Mouse (Mus musculus): ENCODE data around the gene Rabgap1l. TPM values are rescaled to one million over a fixed set of nuclear protein-coding genes. Genes with fewer than 3 reads are reported as not detected.

The Rabgap1l gene
- polyA plus RNA-seq, 1 experiment from 2014 or later, result 93.4 TPM

GRCm38 (mm10) chr1:160791381-160792155 lies 1.4 kb downstream of the Rabgap1l start:
- 3% methylated on average over 20 of the region's 20 CpGs for WGBS
- H3K27me3 ChIP-seq (ENCODE audit: control insufficient read depth, insufficient read depth, low read length), result no peaks in the 10 kb centered on the region
- ATAC-seq (replicated peaks; ENCODE audit: extremely low read depth, insufficient read depth, low FRiP score), result peak; percentile 12; the same call in 1 of the 2 replicates
- H3K27ac ChIP-seq (ENCODE audit: low read length), result peak overlapping the region; percentile 83
- peaks cover 6% of the 10 kb centered on the region for H3K4me1 ChIP-seq (ENCODE audit: control insufficient read depth, insufficient read depth, low read length)
- peak overlapping the region; percentile 93 for H3K9ac ChIP-seq (ENCODE audit: low read length)
- no peaks in the 10 kb centered on the region for H3K9me3 ChIP-seq (replicated peaks; ENCODE audit: control insufficient read depth, low read length)
- H3K36me3 ChIP-seq (ENCODE audit: control insufficient read depth, insufficient read depth), result no peaks in the 10 kb centered on the region
- peak overlapping the region; percentile 86 for H3K4me2 ChIP-seq (ENCODE audit: low read depth, low read length)
- H3K4me3 ChIP-seq (ENCODE audit: low read length), result peak overlapping the region; percentile 83

GRCm38 (mm10) chr1:160790630-160791029 lies 2.4 kb downstream of the Rabgap1l start:
- no peak for ATAC-seq (replicated peaks; ENCODE audit: extremely low read depth, insufficient read depth, low FRiP score)

GRCm38 (mm10) chr1:160789876-160790275 lies 3.1 kb downstream of the Rabgap1l start:
- H3K4me3 ChIP-seq (ENCODE audit: low read length), result no peak overlapping the region
- no peak overlapping the region for H3K27ac ChIP-seq (ENCODE audit: low read length)
- H3K36me3 ChIP-seq (ENCODE audit: control insufficient read depth, insufficient read depth), result no peaks in the 10 kb centered on the region
- peaks cover 9% of the 10 kb centered on the region for H3K4me1 ChIP-seq (ENCODE audit: control insufficient read depth, insufficient read depth, low read length)
- no peak overlapping the region for H3K9ac ChIP-seq (ENCODE audit: low read length)
- H3K4me2 ChIP-seq (ENCODE audit: low read depth, low read length), result no peak overlapping the region
- WGBS, result 85% methylated on average over 3 of the region's 3 CpGs
- ATAC-seq (replicated peaks; ENCODE audit: extremely low read depth, insufficient read depth, low FRiP score), result no peak
- H3K27me3 ChIP-seq (ENCODE audit: control insufficient read depth, insufficient read depth, low read length), result no peaks in the 10 kb centered on the region
- H3K9me3 ChIP-seq (replicated peaks; ENCODE audit: control insufficient read depth, low read length), result no peaks in the 10 kb centered on the region

More at GRCm38 (mm10) chr1:160790630-160791029, 2.4 kb downstream of the Rabgap1l start:
- Histone ChIP-seq H3K4me3 (ENCODE audit: low read length) (no peak overlapping the region), H3K27me3 (ENCODE audit: control insufficient read depth, insufficient read depth, low read length) (no peaks in the 10 kb centered on the region), H3K9ac (ENCODE audit: low read length) (no peak overlapping the region), H3K4me2 (ENCODE audit: low read depth, low read length) (no peak overlapping the region), H3K36me3 (ENCODE audit: control insufficient read depth, insufficient read depth) (no peaks in the 10 kb centered on the region), H3K4me1 (ENCODE audit: control insufficient read depth, insufficient read depth, low read length) (peaks cover 9% of the 10 kb centered on the region), H3K9me3 (replicated peaks; ENCODE audit: control insufficient read depth, low read length) (no peaks in the 10 kb centered on the region), H3K27ac (ENCODE audit: low read length) (no peak overlapping the region)

- H3K27me3 ChIP-seq (ENCODE audit: control insufficient read depth, insufficient read depth, low read length), result no peaks in the 10 kb centered on the region
- H3K27ac ChIP-seq (ENCODE audit: low read length), result no peak overlapping the region
- H3K36me3 ChIP-seq (ENCODE audit: control insufficient read depth, insufficient read depth), result no peaks in the 10 kb centered on the region
- H3K4me1 ChIP-seq (ENCODE audit: control insufficient read depth, insufficient read depth, low read length), result peaks cover 9% of the 10 kb centered on the region
- WGBS, result 36% methylated on average over 1 of the region's 1 CpGs
- no peak overlapping the region for H3K4me2 ChIP-seq (ENCODE audit: low read depth, low read length)
- H3K9me3 ChIP-seq (replicated peaks; ENCODE audit: control insufficient read depth, low read length), result no peaks in the 10 kb centered on the region
- ATAC-seq (replicated peaks; ENCODE audit: extremely low read depth, insufficient read depth, low FRiP score), result no peak
- H3K9ac ChIP-seq (ENCODE audit: low read length), result no peak overlapping the region
- no peak overlapping the region for H3K4me3 ChIP-seq (ENCODE audit: low read length)
Observed at GRCm38 (mm10) chr1:160787926-160788325, 5.1 kb downstream of the Rabgap1l start.

GRCm38 (mm10) chr1:160787164-160787563 lies 5.8 kb downstream of the Rabgap1l start:
- peak overlapping the region; percentile 21 for H3K4me2 ChIP-seq (ENCODE audit: low read depth, low read length)
- H3K4me1 ChIP-seq (ENCODE audit: control insufficient read depth, insufficient read depth, low read length), result peaks cover 9% of the 10 kb centered on the region
- no peaks in the 10 kb centered on the region for H3K9me3 ChIP-seq (replicated peaks; ENCODE audit: control insufficient read depth, low read length)
- 64% methylated on average over 3 of the region's 3 CpGs for WGBS
- no peaks in the 10 kb centered on the region for H3K36me3 ChIP-seq (ENCODE audit: control insufficient read depth, insufficient read depth)
- H3K27me3 ChIP-seq (ENCODE audit: control insufficient read depth, insufficient read depth, low read length), result no peaks in the 10 kb centered on the region
- H3K27ac ChIP-seq (ENCODE audit: low read length), result peak overlapping the region; percentile 66
- ATAC-seq (replicated peaks; ENCODE audit: extremely low read depth, insufficient read depth, low FRiP score), result no peak
- H3K9ac ChIP-seq (ENCODE audit: low read length), result no peak overlapping the region
- no peak overlapping the region for H3K4me3 ChIP-seq (ENCODE audit: low read length)

GRCm38 (mm10) chr1:160786571-160786970 lies 6.4 kb downstream of the Rabgap1l start:
- Histone ChIP-seq H3K9me3 (replicated peaks; ENCODE audit: control insufficient read depth, low read length) (no peaks in the 10 kb centered on the region), H3K9ac (ENCODE audit: low read length) (no peak overlapping the region), H3K4me2 (ENCODE audit: low read depth, low read length) (no peak overlapping the region), H3K27me3 (ENCODE audit: control insufficient read depth, insufficient read depth, low read length) (no peaks in the 10 kb centered on the region), H3K36me3 (ENCODE audit: control insufficient read depth, insufficient read depth) (no peaks in the 10 kb centered on the region), H3K4me3 (ENCODE audit: low read length) (no peak overlapping the region), H3K4me1 (ENCODE audit: control insufficient read depth, insufficient read depth, low read length) (peaks cover 9% of the 10 kb centered on the region), H3K27ac (ENCODE audit: low read length) (no peak overlapping the region)
- ATAC-seq (replicated peaks; ENCODE audit: extremely low read depth, insufficient read depth, low FRiP score), result no peak
- WGBS, result 82% methylated on average over 3 of the region's 3 CpGs

- Histone ChIP-seq H3K27ac (ENCODE audit: low read length) (no peak overlapping the region), H3K36me3 (ENCODE audit: control insufficient read depth, insufficient read depth) (no peaks in the 10 kb centered on the region), H3K9ac (ENCODE audit: low read length) (no peak overlapping the region), H3K27me3 (ENCODE audit: control insufficient read depth, insufficient read depth, low read length) (no peaks in the 10 kb centered on the region), H3K4me3 (ENCODE audit: low read length) (no peak overlapping the region), H3K9me3 (replicated peaks; ENCODE audit: control insufficient read depth, low read length) (no peaks in the 10 kb centered on the region), H3K4me1 (ENCODE audit: control insufficient read depth, insufficient read depth, low read length) (peaks cover 9% of the 10 kb centered on the region), H3K4me2 (ENCODE audit: low read depth, low read length) (no peak overlapping the region)
- ATAC-seq (replicated peaks; ENCODE audit: extremely low read depth, insufficient read depth, low FRiP score), result no peak
- WGBS, result 74% methylated on average over 4 of the region's 4 CpGs
Observed at GRCm38 (mm10) chr1:160785681-160786225, 7.3 kb downstream of the Rabgap1l start.

- no peak overlapping the region for H3K27ac ChIP-seq (ENCODE audit: low read length)
- ATAC-seq (replicated peaks; ENCODE audit: extremely low read depth, insufficient read depth, low FRiP score), result no peak
- WGBS, result 81% methylated on average over 1 of the region's 1 CpGs
- no peak overlapping the region for H3K9ac ChIP-seq (ENCODE audit: low read length)
- no peak overlapping the region for H3K4me3 ChIP-seq (ENCODE audit: low read length)
- no peak overlapping the region for H3K4me2 ChIP-seq (ENCODE audit: low read depth, low read length)
- H3K36me3 ChIP-seq (ENCODE audit: control insufficient read depth, insufficient read depth), result no peaks in the 10 kb centered on the region
- H3K9me3 ChIP-seq (replicated peaks; ENCODE audit: control insufficient read depth, low read length), result no peaks in the 10 kb centered on the region
- H3K27me3 ChIP-seq (ENCODE audit: control insufficient read depth, insufficient read depth, low read length), result no peaks in the 10 kb centered on the region
- peaks cover 9% of the 10 kb centered on the region for H3K4me1 ChIP-seq (ENCODE audit: control insufficient read depth, insufficient read depth, low read length)
Observed at GRCm38 (mm10) chr1:160784122-160784521, 8.9 kb downstream of the Rabgap1l start.

- Histone ChIP-seq H3K9ac (ENCODE audit: low read length) (no peak overlapping the region), H3K27ac (ENCODE audit: low read length) (no peak overlapping the region), H3K4me3 (ENCODE audit: low read length) (no peak overlapping the region), H3K9me3 (replicated peaks; ENCODE audit: control insufficient read depth, low read length) (no peaks in the 10 kb centered on the region), H3K27me3 (ENCODE audit: control insufficient read depth, insufficient read depth, low read length) (no peaks in the 10 kb centered on the region), H3K36me3 (ENCODE audit: control insufficient read depth, insufficient read depth) (no peaks in the 10 kb centered on the region), H3K4me2 (ENCODE audit: low read depth, low read length) (no peak overlapping the region), H3K4me1 (ENCODE audit: control insufficient read depth, insufficient read depth, low read length) (no peaks in the 10 kb centered on the region)
- no peak for ATAC-seq (replicated peaks; ENCODE audit: extremely low read depth, insufficient read depth, low FRiP score)
- WGBS, result 76% methylated on average over 1 of the region's 1 CpGs
Observed at GRCm38 (mm10) chr1:160774166-160774565, 18.8 kb downstream of the Rabgap1l start.

All from heart, embryonic 16.5 days (tissue).